Mouse (Mus musculus) small intestine, adult 2 months (tissue): ENCODE results near the gene Rreb1.

Experiments used
- CTCF ChIP-seq: fragments of 200-500 bp; IDR thresholded peaks from 2 replicates; pipeline ENCODE4 v1.5.1; 2012; ENCODE audit warnings: low read depth, mild to moderate bottlenecking, control low read depth, inconsistent platforms, low read length, moderate library complexity, mixed read lengths; ENCODE audit not compliant: insufficient replicate concordance, insufficient read length; ENCODE audit errors: extremely low read depth
- POLR2A ChIP-seq: fragments of 200-500 bp; IDR thresholded peaks from 2 replicates; pipeline ENCODE4 v1.6.1; 2012; ENCODE audit warnings: low read depth, mild to moderate bottlenecking, control low read depth, inconsistent platforms, low read length, moderate library complexity

- TF ChIP-seq CTCF (no peak), POLR2A (no peak)
These were observed 4.7 kb upstream of the Rreb1 start for GRCm38 (mm10) chr13:37773476-37773875.
